Mouse (Mus musculus) lung, embryonic 16.5 days (tissue): ENCODE measurements at regions not wholly inside any gene's neighbourhood (a gene's known extent, or its start where the extent isn't known, plus 50 kb on each side); places are given as distances from the start of the nearest gene placed in this dataset.

Experiments used
- ATAC-seq: fragments of 200-750 bp; cut with Nextera tagmentation; 2 replicates; pipeline ENCODE4 v1.8.0; 2017; ENCODE audit warnings: low read depth, mild to moderate bottlenecking, moderate library complexity
- H3K27ac ChIP-seq: fragments of 300-500 bp; sonication (generic); 2 replicates; pipeline ENCODE4 v1.5.1; 2014; ENCODE audit warnings: mild to moderate bottlenecking, control low read depth, low read length
- H3K27me3 ChIP-seq: fragments of 300-500 bp; sonication (generic); 2 replicates; pipeline ENCODE4 v1.6.1; 2014; ENCODE audit warnings: low read depth, low read length, mixed read lengths; ENCODE audit not compliant: control insufficient read depth, insufficient read depth
- H3K36me3 ChIP-seq: fragments of 300-500 bp; sonication (generic); 2 replicates; pipeline ENCODE4 v1.6.1; 2014; ENCODE audit warnings: low read length; ENCODE audit not compliant: control insufficient read depth, insufficient read depth
- H3K4me1 ChIP-seq: fragments of 300-500 bp; sonication (generic); replicated peaks from 2 replicates; pipeline ENCODE4 v1.6.1; 2014; ENCODE audit warnings: low read length, mixed read lengths; ENCODE audit not compliant: control insufficient read depth, insufficient read depth
- H3K4me2 ChIP-seq: fragments of 300-500 bp; sonication (generic); 2 replicates; pipeline ENCODE4 v1.6.1; 2014; ENCODE audit warnings: low read depth, low read length, control low read depth
- H3K4me3 ChIP-seq: fragments of 300-500 bp; sonication (generic); 2 replicates; pipeline ENCODE4 v1.5.1; 2014; ENCODE audit warnings: mild to moderate bottlenecking, low read length, control low read depth
- H3K9ac ChIP-seq: fragments of 300-500 bp; sonication (generic); 2 replicates; pipeline ENCODE4 v1.6.1; 2014; ENCODE audit warnings: low read length, control low read depth
- H3K9me3 ChIP-seq: fragments of 300-500 bp; sonication (generic); 2 replicates; pipeline ENCODE4 v1.6.1; 2016; ENCODE audit warnings: low read length; ENCODE audit not compliant: control insufficient read depth
- WGBS: fragments of 180-500 bp; shearing (Covaris S2); extraction: QIAGEN DNeasy Blood & Tissue Kit; methylation state at CpG from one replicate; pipeline ENCODE4 v1.1.7; 2014; 5-methylcytosine and 5-hydroxymethylcytosine counted together

- Histone ChIP-seq H3K36me3 (no peaks in the 10 kb centered on the region), H3K27ac (no peak overlapping the region), H3K9ac (no peak overlapping the region), H3K4me2 (no peak overlapping the region), H3K4me3 (no peak overlapping the region), H3K27me3 (no peaks in the 10 kb centered on the region), H3K9me3 (no peaks in the 10 kb centered on the region), H3K4me1 (no peaks in the 10 kb centered on the region)
- 77% methylated on average over 10 of the region's 10 CpGs for WGBS
- no peak for ATAC-seq
These were observed 351.5 kb upstream of the Fat3 start for GRCm38 (mm10) chr9:16852458-16853026.

- Histone ChIP-seq H3K9me3 (no peaks in the 10 kb centered on the region), H3K9ac (no peak overlapping the region), H3K4me2 (no peak overlapping the region), H3K27ac (no peak overlapping the region), H3K36me3 (no peaks in the 10 kb centered on the region), H3K4me1 (no peaks in the 10 kb centered on the region), H3K27me3 (no peaks in the 10 kb centered on the region), H3K4me3 (no peak overlapping the region)
- WGBS = 63% methylated on average over 2 of the region's 2 CpGs
- ATAC-seq = no peak
These were observed 307.4 kb upstream of the Fat3 start for GRCm38 (mm10) chr9:16808494-16808893.

GRCm38 (mm10) chr9:16772867-16773266 lies 271.8 kb upstream of the Fat3 start:
- no peak overlapping the region for H3K4me2 ChIP-seq
- no peaks in the 10 kb centered on the region for H3K4me1 ChIP-seq
- no peak overlapping the region for H3K9ac ChIP-seq
- no peaks in the 10 kb centered on the region for H3K36me3 ChIP-seq
- no peak for ATAC-seq
- H3K27me3 ChIP-seq = no peaks in the 10 kb centered on the region
- no peak overlapping the region for H3K4me3 ChIP-seq
- H3K9me3 ChIP-seq = no peaks in the 10 kb centered on the region
- H3K27ac ChIP-seq = no peak overlapping the region

- Histone ChIP-seq H3K4me1 (no peaks in the 10 kb centered on the region), H3K4me3 (no peak overlapping the region), H3K36me3 (no peaks in the 10 kb centered on the region), H3K9ac (no peak overlapping the region), H3K27ac (no peak overlapping the region), H3K9me3 (no peaks in the 10 kb centered on the region), H3K4me2 (no peak overlapping the region), H3K27me3 (no peaks in the 10 kb centered on the region)
- ATAC-seq = no peak
- WGBS = 49% methylated on average over 2 of the region's 2 CpGs
These were observed 226.6 kb upstream of the Fat3 start for GRCm38 (mm10) chr9:16727653-16728052.

- Histone ChIP-seq H3K9ac (no peak overlapping the region), H3K27me3 (no peaks in the 10 kb centered on the region), H3K4me1 (no peaks in the 10 kb centered on the region), H3K36me3 (no peaks in the 10 kb centered on the region), H3K4me2 (no peak overlapping the region), H3K27ac (no peak overlapping the region), H3K9me3 (no peaks in the 10 kb centered on the region), H3K4me3 (no peak overlapping the region)
- WGBS = 78% methylated on average over 3 of the region's 3 CpGs
- no peak for ATAC-seq
These were observed 201.3 kb upstream of the Fat3 start for GRCm38 (mm10) chr9:16702431-16702830.

- no peak for ATAC-seq
- WGBS = 51% methylated on average over 2 of the region's 2 CpGs
- no peak overlapping the region for H3K9ac ChIP-seq
- H3K27ac ChIP-seq = no peak overlapping the region
- no peak overlapping the region for H3K4me3 ChIP-seq
- H3K4me2 ChIP-seq = no peak overlapping the region
- no peaks in the 10 kb centered on the region for H3K9me3 ChIP-seq
- no peaks in the 10 kb centered on the region for H3K4me1 ChIP-seq
- no peaks in the 10 kb centered on the region for H3K36me3 ChIP-seq
- no peaks in the 10 kb centered on the region for H3K27me3 ChIP-seq
These were observed 160.4 kb upstream of the Fat3 start for GRCm38 (mm10) chr9:16661527-16661926.

- H3K27me3 ChIP-seq = no peaks in the 10 kb centered on the region
- no peaks in the 10 kb centered on the region for H3K4me1 ChIP-seq
- 36% methylated on average over 3 of the region's 3 CpGs for WGBS
- no peak overlapping the region for H3K4me3 ChIP-seq
- no peak overlapping the region for H3K4me2 ChIP-seq
- no peaks in the 10 kb centered on the region for H3K36me3 ChIP-seq
- no peaks in the 10 kb centered on the region for H3K9me3 ChIP-seq
- no peak overlapping the region for H3K9ac ChIP-seq
- H3K27ac ChIP-seq = no peak overlapping the region
- no peak for ATAC-seq
These were observed 159.9 kb upstream of the Fat3 start for GRCm38 (mm10) chr9:16660940-16661339.
